Mouse (Mus musculus) hindbrain, embryonic 16.5 days (tissue): Measurements from ENCODE around the gene App. TPM values are rescaled to one million over a fixed set of nuclear protein-coding genes. Genes with fewer than 3 reads are reported as not detected.

Experiments
- ATAC-seq: fragments of 200-750 bp; cut with Nextera tagmentation; 2 replicates; pipeline ENCODE4 v1.8.0; 2017; ENCODE audit warnings: moderate TSS enrichment, moderate library complexity
- H3K27ac ChIP-seq: fragments of 300-500 bp; sonication (generic); 2 replicates; pipeline ENCODE4 v1.5.1; 2014; ENCODE audit warnings: low read depth, mild to moderate bottlenecking, control low read depth, low read length, moderate library complexity
- H3K27me3 ChIP-seq: fragments of 300-500 bp; sonication (generic); replicated peaks from 2 replicates; pipeline ENCODE4 v1.6.1; 2014; ENCODE audit warnings: low read length; ENCODE audit not compliant: control insufficient read depth, insufficient read depth
- H3K36me3 ChIP-seq: fragments of 300-500 bp; sonication (generic); 2 replicates; pipeline ENCODE4 v1.6.1; 2014; ENCODE audit warnings: mild to moderate bottlenecking, low read length, moderate library complexity, mixed read lengths; ENCODE audit not compliant: control insufficient read depth, insufficient read depth
- H3K4me1 ChIP-seq: fragments of 300-500 bp; sonication (generic); 2 replicates; pipeline ENCODE4 v1.6.1; 2014; ENCODE audit warnings: low read depth, low read length; ENCODE audit not compliant: control insufficient read depth, insufficient read depth
- H3K4me2 ChIP-seq: fragments of 300-500 bp; sonication (generic); 2 replicates; pipeline ENCODE4 v1.6.1; 2014; ENCODE audit warnings: mild to moderate bottlenecking, low read length, control low read depth, moderate library complexity
- H3K4me3 ChIP-seq: fragments of 300-500 bp; sonication (generic); 2 replicates; pipeline ENCODE4 v1.5.1; 2014; ENCODE audit warnings: mild to moderate bottlenecking, low read length, control low read depth, moderate library complexity
- H3K9ac ChIP-seq: fragments of 300-500 bp; sonication (generic); 2 replicates; pipeline ENCODE4 v1.6.1; 2014; ENCODE audit warnings: low read depth, mild to moderate bottlenecking, control low read depth, low read length, moderate library complexity
- H3K9me3 ChIP-seq: fragments of 300-500 bp; sonication (generic); 2 replicates; pipeline ENCODE4 v1.6.1; 2014; ENCODE audit warnings: mild to moderate bottlenecking, low read length, moderate library complexity; ENCODE audit not compliant: control insufficient read depth
- WGBS: fragments of 180-500 bp; shearing (Covaris S2); extraction: QIAGEN DNeasy Blood & Tissue Kit; methylation state at CpG from one replicate; pipeline ENCODE4 v1.1.7; 2014; 5-methylcytosine and 5-hydroxymethylcytosine counted together
- polyA plus RNA-seq: library from polyadenylated mRNA; unstranded; fragments of >200 nt; fragmentation: Nextera tagmentation; extraction: Ambion mirVana; gene quantifications from 2 replicates; pipeline ENCODE4 v1.2.1, GENCODE M21; 2015

App gene
- polyA plus RNA-seq, 1 experiment from 2014 or later: 521 TPM

DNA sequence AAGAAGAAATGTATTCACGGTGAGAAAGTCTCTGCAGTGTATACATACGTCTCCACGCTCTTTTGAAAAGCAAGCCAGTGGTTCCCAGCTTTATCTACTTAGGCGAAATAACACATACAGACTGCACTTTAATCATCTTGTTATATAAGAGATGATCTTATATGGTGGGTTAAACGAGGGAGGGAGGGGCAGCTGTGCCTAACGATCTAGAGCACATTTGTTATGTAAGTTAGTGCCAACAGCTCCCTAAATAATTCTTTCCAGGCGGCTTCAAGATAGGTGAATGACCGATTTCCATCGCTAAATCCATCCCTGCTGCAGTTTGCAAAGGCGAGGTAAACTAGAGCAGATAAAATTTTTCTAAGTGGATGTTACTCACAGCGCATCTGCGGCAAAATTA, 210.0 kb downstream of the App start:
- Histone ChIP-seq H3K9ac (no peak overlapping the region), H3K27ac (no peak overlapping the region), H3K27me3 (no peaks in the 10 kb centered on the region), H3K4me1 (no peaks in the 10 kb centered on the region), H3K36me3 (peaks cover 30% of the 10 kb centered on the region), H3K9me3 (no peaks in the 10 kb centered on the region), H3K4me2 (no peak overlapping the region), H3K4me3 (no peak overlapping the region)
- 68% methylated on average over 12 of the region's 12 CpGs for WGBS
- 0 out of 2 replicates have a peak, but pooled peaks have one; percentile 2 for ATAC-seq

GRCm38 (mm10) chr16:84957253-84957652, 216.3 kb downstream of the App start:
- no peak overlapping the region for H3K9ac ChIP-seq
- H3K4me3 ChIP-seq: no peak overlapping the region
- H3K27me3 ChIP-seq: no peaks in the 10 kb centered on the region
- no peak overlapping the region for H3K4me2 ChIP-seq
- H3K27ac ChIP-seq: no peak overlapping the region
- peaks cover 9% of the 10 kb centered on the region for H3K4me1 ChIP-seq
- H3K9me3 ChIP-seq: no peaks in the 10 kb centered on the region
- no peak; the same call in 1 of the 2 replicates for ATAC-seq
- 58% methylated on average over 6 of the region's 6 CpGs for WGBS
- H3K36me3 ChIP-seq: peaks cover 27% of the 10 kb centered on the region

DNA sequence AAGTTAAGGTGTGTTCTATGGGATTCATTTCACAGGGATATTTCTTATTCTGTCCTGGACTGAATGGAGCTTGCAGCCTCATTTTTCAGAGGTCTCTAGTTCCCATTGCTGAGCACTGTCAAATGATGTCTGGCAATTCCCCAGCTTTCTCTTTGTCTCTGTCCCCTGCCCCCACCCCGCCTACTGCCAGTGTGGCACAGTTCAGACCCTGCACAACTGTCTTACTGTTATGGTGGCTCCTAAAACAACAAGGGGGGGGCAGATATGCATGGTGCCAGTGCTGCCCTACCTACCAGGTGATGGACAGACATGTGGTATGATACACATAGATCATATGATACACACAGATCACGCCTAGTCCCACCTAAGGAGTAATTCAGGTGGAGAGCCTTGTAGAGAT, 216.9 kb downstream of the App start:
- no peaks in the 10 kb centered on the region for H3K9me3 ChIP-seq
- peaks cover 9% of the 10 kb centered on the region for H3K4me1 ChIP-seq
- 91% methylated on average over 2 of the region's 2 CpGs for WGBS
- H3K27ac ChIP-seq: peak overlapping the region; percentile 29; the same call in 1 of the 2 replicates
- H3K4me3 ChIP-seq: no peak overlapping the region
- H3K27me3 ChIP-seq: no peaks in the 10 kb centered on the region
- H3K36me3 ChIP-seq: peaks cover 25% of the 10 kb centered on the region
- no peak overlapping the region for H3K4me2 ChIP-seq
- ATAC-seq: peak; percentile 32; the same call in 1 of the 2 replicates
- no peak overlapping the region; the same call in 1 of the 2 replicates for H3K9ac ChIP-seq

DNA sequence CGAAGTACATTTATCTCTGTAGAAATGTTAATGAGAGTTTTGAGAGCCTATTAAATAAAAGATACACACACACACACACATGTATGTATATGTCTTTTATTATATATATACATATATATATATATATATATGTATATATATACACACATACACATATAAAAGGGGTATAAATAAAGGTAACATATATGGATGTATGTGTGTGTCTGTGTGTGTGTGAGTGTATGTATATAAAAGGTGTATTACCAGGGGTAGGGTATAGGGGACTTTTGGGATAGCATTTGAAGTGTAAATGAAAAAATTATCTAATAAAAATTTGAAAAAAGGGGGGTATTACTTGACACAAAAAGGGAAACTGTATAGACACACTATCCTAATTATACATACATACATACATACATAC, 217.7 kb downstream of the App start:
- H3K4me2 ChIP-seq: no peak overlapping the region
- WGBS: 69% methylated on average over 1 of the region's 1 CpGs
- H3K27me3 ChIP-seq: no peaks in the 10 kb centered on the region
- H3K27ac ChIP-seq: no peak overlapping the region
- H3K36me3 ChIP-seq: peaks cover 20% of the 10 kb centered on the region
- H3K4me3 ChIP-seq: no peak overlapping the region
- H3K9ac ChIP-seq: no peak overlapping the region
- no peaks in the 10 kb centered on the region for H3K9me3 ChIP-seq
- peak; percentile 27; the same call in 1 of the 2 replicates for ATAC-seq
- H3K4me1 ChIP-seq: peaks cover 9% of the 10 kb centered on the region

GRCm38 (mm10) chr16:84955204-84955839, 218.2 kb downstream of the App start:
- Histone ChIP-seq H3K4me1 (peaks cover 9% of the 10 kb centered on the region), H3K4me2 (no peak overlapping the region), H3K9ac (no peak overlapping the region), H3K27me3 (no peaks in the 10 kb centered on the region), H3K27ac (no peak overlapping the region), H3K9me3 (no peaks in the 10 kb centered on the region), H3K4me3 (no peak overlapping the region), H3K36me3 (peaks cover 17% of the 10 kb centered on the region)
- 34% methylated on average over 26 of the region's 26 CpGs for WGBS
- peak; percentile 91 for ATAC-seq

GRCm38 (mm10) chr16:84931024-84931423, 242.5 kb downstream of the App start:
- ATAC-seq: no peak
- Histone ChIP-seq H3K9me3 (no peaks in the 10 kb centered on the region), H3K27me3 (no peaks in the 10 kb centered on the region), H3K4me3 (no peak overlapping the region), H3K27ac (no peak overlapping the region), H3K4me2 (peak overlapping the region; percentile 7; the same call in 1 of the 2 replicates), H3K36me3 (no peaks in the 10 kb centered on the region), H3K9ac (no peak overlapping the region), H3K4me1 (no peaks in the 10 kb centered on the region)
- 29% methylated on average over 3 of the region's 3 CpGs for WGBS

DNA sequence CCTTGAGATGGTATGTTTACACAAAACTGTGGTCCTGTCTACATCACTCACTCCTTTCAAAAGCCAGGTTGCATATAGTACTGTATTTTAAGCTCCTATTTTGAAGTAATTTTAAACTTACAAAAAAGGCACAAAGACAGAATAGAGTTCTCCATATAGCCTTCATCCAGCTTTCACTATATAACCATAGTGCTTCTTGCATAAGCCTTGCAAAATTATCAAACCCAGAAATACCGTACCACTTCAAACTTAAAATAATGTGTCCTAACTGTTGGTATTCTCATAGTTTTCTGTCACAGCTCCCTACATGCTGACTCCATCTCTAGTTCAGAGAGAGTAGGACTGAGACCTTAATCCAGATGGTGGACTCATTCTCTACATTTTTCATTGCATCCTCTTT, 245.7 kb downstream of the App start:
- Histone ChIP-seq H3K4me3 (no peak overlapping the region), H3K4me1 (no peaks in the 10 kb centered on the region), H3K36me3 (no peaks in the 10 kb centered on the region), H3K27ac (no peak overlapping the region), H3K27me3 (no peaks in the 10 kb centered on the region), H3K9me3 (no peaks in the 10 kb centered on the region), H3K9ac (no peak overlapping the region), H3K4me2 (no peak overlapping the region)
- 97% methylated on average over 1 of the region's 1 CpGs for WGBS
- no peak for ATAC-seq

DNA sequence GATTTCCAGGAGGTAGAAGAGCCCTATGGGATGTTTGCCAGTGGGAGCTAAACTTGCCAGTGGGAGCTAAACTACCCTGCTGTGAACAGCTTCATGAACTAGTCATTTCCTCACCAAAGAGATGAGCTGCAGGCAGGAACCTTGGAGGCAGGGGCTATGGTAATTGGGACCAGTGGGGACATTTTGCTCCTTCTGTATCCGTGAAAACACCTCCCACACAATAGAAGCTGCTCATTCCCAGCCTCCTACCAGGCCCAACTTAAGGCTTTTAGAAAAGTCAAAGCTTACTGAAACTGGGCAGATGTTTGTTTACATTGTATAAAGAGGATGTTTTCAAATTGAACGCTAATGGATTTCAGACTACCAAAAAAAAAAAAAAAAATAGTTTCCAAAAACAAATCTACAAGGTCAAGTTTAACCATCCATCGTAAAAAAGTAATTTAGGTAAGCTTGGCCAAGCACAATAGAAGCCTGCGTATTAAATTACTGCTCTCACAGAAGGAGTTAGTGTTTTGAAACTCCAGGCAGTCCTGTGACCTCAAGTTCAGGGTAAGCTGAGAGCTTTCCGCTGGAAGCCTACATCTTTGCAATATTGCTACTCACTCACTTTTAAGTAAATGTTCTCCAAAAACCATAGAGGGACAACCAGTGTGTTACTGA, 253.8 kb downstream of the App start:
- no peaks in the 10 kb centered on the region for H3K27me3 ChIP-seq
- H3K9me3 ChIP-seq: no peaks in the 10 kb centered on the region
- 0 out of 2 replicates have a peak overlapping the region, but pooled peaks have one; percentile 24 for H3K27ac ChIP-seq
- H3K9ac ChIP-seq: no peak overlapping the region; the same call in 1 of the 2 replicates
- no peak for ATAC-seq
- H3K4me2 ChIP-seq: no peak overlapping the region
- H3K4me3 ChIP-seq: no peak overlapping the region
- H3K4me1 ChIP-seq: peaks cover 3% of the 10 kb centered on the region
- no peaks in the 10 kb centered on the region for H3K36me3 ChIP-seq
- WGBS: 51% methylated on average over 5 of the region's 5 CpGs

DNA sequence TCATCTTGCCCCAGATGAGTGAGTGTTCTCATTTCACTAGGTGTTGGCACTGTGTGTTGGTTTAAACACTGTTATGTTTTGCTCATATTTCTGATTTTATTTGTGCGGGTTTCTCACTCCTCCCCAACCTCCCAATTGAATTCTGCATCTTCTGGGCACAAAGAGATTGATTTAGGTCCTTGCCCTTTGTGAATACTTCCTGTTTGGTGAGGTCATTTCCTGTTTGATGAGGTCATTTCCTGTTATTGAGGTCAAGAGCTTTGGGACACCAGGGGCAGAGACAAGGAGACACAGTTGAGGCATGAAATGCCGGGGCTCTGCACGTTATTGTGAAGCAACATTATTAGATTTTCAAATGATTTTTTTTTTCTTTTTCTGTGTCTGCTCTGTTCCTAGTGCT, 254.5 kb downstream of the App start:
- 78% methylated on average over 3 of the region's 3 CpGs for WGBS
- Histone ChIP-seq H3K4me2 (no peak overlapping the region), H3K9me3 (no peaks in the 10 kb centered on the region), H3K27me3 (no peaks in the 10 kb centered on the region), H3K4me1 (peaks cover 3% of the 10 kb centered on the region), H3K9ac (no peak overlapping the region), H3K4me3 (no peak overlapping the region), H3K27ac (no peak overlapping the region), H3K36me3 (no peaks in the 10 kb centered on the region)
- no peak for ATAC-seq
